Mouse (Mus musculus) forebrain, embryonic 14.5 days (tissue): ENCODE results near the gene Tpi1. TPM values are rescaled to one million over a fixed set of nuclear protein-coding genes. Genes with fewer than 3 reads are reported as not detected.
"Not testable (repeated sequence)": the region's sequence is repeated elsewhere in the genome, so short reads cannot be mapped to it uniquely, and the experiment has no call there.

Source experiments
- ATAC-seq: fragments of 200-750 bp; cut with Nextera tagmentation; 2 replicates; pipeline ENCODE4 v1.8.0; 2017; ENCODE audit warnings: mild to moderate bottlenecking, moderate library complexity
- DNase-seq: peaks from one replicate; pipeline ENCODE4 v3.0.0-alpha.2; 2015; ENCODE audit warnings: low spot score
- H3K27ac ChIP-seq: fragments of 300-500 bp; sonication (generic); 2 replicates; pipeline ENCODE4 v1.5.1; 2014; ENCODE audit warnings: low read depth, mild to moderate bottlenecking, control low read depth, low read length, moderate library complexity
- H3K27me3 ChIP-seq: fragments of 300-500 bp; sonication (generic); replicated peaks from 2 replicates; pipeline ENCODE4 v1.6.1; 2014; ENCODE audit warnings: low read length, control low read depth, mixed read lengths; ENCODE audit not compliant: control insufficient read depth, insufficient read depth
- H3K36me3 ChIP-seq: fragments of 300-500 bp; sonication (generic); 2 replicates; pipeline ENCODE4 v1.6.1; 2014; ENCODE audit warnings: low read length, control low read depth; ENCODE audit not compliant: control insufficient read depth, insufficient read depth
- H3K4me1 ChIP-seq: fragments of 300-500 bp; sonication (generic); 2 replicates; pipeline ENCODE4 v1.6.1; 2014; ENCODE audit warnings: antibody characterized with exemption, low read length, control low read depth; ENCODE audit not compliant: control insufficient read depth, insufficient read depth
- H3K4me2 ChIP-seq: fragments of 300-500 bp; sonication (generic); 2 replicates; pipeline ENCODE4 v1.6.1; 2014; ENCODE audit warnings: mild to moderate bottlenecking, control low read depth, low read length
- H3K4me3 ChIP-seq: fragments of 300-500 bp; sonication (generic); 2 replicates; pipeline ENCODE4 v1.5.1; 2014; ENCODE audit warnings: low read depth, low read length, control low read depth
- H3K9ac ChIP-seq: fragments of 300-500 bp; sonication (generic); 2 replicates; pipeline ENCODE4 v1.6.1; 2014; ENCODE audit warnings: mild to moderate bottlenecking, low read length, control low read depth, moderate library complexity
- H3K9me3 ChIP-seq: fragments of 300-500 bp; sonication (generic); replicated peaks from 2 replicates; pipeline ENCODE4 v1.6.1; 2016; ENCODE audit warnings: low read length, control low read depth, mixed read lengths; ENCODE audit not compliant: control insufficient read depth
- WGBS: fragments of 180-500 bp; shearing (Covaris S2); extraction: QIAGEN DNeasy Blood & Tissue Kit; methylation state at CpG from one replicate; pipeline ENCODE4 v1.1.7; 2014; 5-methylcytosine and 5-hydroxymethylcytosine counted together
- polyA plus RNA-seq: library from polyadenylated mRNA; unstranded; fragments of >200 nt; fragmentation: Nextera tagmentation; extraction: Ambion mirVana; gene quantifications from 2 replicates; pipeline ENCODE4 v1.2.1, GENCODE M21; 2014

Tpi1 gene
- polyA plus RNA-seq, 1 experiment from 2014 or later, result 461 TPM

DNA sequence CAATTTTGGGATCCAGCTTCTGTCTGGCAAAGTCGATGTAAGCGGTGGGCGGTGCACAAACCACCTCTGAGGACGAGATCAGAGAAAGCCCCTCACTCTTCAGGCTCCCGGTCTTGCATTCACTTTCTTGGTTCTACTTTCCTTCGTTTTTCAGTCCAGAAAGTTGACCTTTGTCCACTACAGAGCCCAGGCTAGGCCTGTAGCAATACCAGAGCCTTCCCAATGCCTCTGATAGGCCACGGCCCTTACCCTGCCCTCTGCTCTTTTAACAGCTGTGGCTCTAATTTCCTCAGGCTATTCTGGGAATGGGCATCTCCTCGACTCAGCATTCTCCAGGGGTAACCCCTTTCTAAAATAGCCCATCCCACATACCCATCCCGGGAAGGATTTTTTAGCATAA is 1.2 kb downstream of the Tpi1 start:
- 17% methylated on average over 9 of the region's 9 CpGs for WGBS
- peak overlapping the region; percentile 14; the same call in 1 of the 2 replicates for H3K27ac ChIP-seq
- no peak for DNase-seq
- H3K4me3 ChIP-seq, result peak overlapping the region; percentile 60
- ATAC-seq, result no peak
- peaks cover 49% of the 10 kb centered on the region for H3K36me3 ChIP-seq
- no peaks in the 10 kb centered on the region for H3K9me3 ChIP-seq
- H3K4me2 ChIP-seq, result peak overlapping the region; percentile 80
- peak overlapping the region; percentile 88 for H3K9ac ChIP-seq
- no peaks in the 10 kb centered on the region for H3K27me3 ChIP-seq
- peaks cover 20% of the 10 kb centered on the region for H3K4me1 ChIP-seq

- WGBS, result 87% methylated on average over 24 of the region's 24 CpGs
- Histone ChIP-seq H3K36me3 (peaks cover 40% of the 10 kb centered on the region), H3K9ac (peak overlapping the region; percentile 88), H3K4me2 (peak overlapping the region; percentile 80), H3K27me3 (no peaks in the 10 kb centered on the region), H3K27ac (no peak overlapping the region), H3K4me3 (peak overlapping the region; percentile 60; the same call in 1 of the 2 replicates), H3K4me1 (peaks cover 20% of the 10 kb centered on the region), H3K9me3 (no peaks in the 10 kb centered on the region)
- DNase-seq (no peak), ATAC-seq (no peak)
Observed at GRCm38 (mm10) chr6:124811701-124812560, 2.2 kb downstream of the Tpi1 start.

DNA sequence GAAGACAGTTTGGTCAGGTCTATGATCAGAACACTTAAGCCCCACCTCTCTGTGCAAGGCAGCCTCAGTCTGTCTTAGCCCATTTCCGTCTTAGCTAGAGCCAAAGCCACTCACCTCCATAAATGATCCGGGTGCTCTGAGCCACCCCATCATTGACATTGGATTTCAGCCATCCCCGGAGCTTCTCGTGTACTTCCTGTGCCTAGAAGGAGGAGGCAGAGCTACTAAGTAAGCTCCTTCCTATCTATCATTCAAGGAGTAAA is 2.8 kb downstream of the Tpi1 start:
- Histone ChIP-seq H3K4me3 (no peak overlapping the region), H3K4me1 (peaks cover 20% of the 10 kb centered on the region), H3K27me3 (no peaks in the 10 kb centered on the region), H3K36me3 (peaks cover 34% of the 10 kb centered on the region), H3K4me2 (no peak overlapping the region), H3K9ac (no peak overlapping the region), H3K9me3 (no peaks in the 10 kb centered on the region), H3K27ac (no peak overlapping the region)
- no peak for ATAC-seq
- DNase-seq, result no peak
- WGBS, result 85% methylated on average over 4 of the region's 4 CpGs

DNA sequence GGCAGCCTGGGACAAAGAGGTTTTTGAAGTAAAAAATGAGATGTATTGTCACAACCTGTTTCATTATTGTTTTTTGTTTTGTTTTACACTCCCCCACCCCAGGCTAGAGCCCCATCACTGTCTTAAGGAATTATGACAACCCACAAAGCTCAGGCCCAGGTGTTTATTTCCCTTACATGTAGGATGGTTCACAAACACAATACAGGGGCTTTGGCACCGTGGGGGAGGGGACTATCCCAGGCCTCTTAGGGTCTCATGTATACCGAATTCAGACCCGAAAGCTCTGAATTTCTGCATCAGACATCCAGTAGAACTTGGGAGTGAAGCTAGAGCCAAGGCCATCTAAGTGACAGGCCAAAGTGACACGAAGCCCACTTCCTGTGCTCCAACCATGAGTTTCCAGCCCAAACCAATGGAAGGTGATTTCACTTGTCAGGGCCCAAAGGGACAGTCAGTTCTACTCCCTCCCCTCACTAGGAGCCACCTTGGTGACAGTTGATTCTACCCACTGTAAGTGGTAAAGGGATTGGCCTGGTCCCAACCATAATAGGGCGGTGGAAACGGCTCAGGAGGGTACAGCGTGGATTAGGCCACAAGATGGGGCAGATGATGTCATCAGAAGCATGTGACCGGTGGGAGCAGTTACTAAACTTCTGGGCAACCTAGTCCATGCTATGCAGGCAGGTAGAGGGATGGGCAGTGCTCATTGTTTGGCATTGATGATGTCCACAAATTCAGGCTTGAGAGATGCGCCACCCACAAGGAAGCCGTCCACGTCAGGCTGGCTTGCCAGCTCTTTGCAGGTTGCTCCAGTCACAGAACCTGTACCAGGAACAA is 3.3 kb downstream of the Tpi1 start:
- not testable (repeated sequence) for H3K9ac ChIP-seq, H3K4me3 ChIP-seq, ATAC-seq, H3K9me3 ChIP-seq, H3K4me2 ChIP-seq, H3K27me3 ChIP-seq, DNase-seq, H3K27ac ChIP-seq
- peaks cover 23% of the 10 kb centered on the region for H3K4me1 ChIP-seq
- WGBS, result 79% methylated on average over 10 of the region's 11 CpGs
- peaks cover 29% of the 10 kb centered on the region for H3K36me3 ChIP-seq

DNA sequence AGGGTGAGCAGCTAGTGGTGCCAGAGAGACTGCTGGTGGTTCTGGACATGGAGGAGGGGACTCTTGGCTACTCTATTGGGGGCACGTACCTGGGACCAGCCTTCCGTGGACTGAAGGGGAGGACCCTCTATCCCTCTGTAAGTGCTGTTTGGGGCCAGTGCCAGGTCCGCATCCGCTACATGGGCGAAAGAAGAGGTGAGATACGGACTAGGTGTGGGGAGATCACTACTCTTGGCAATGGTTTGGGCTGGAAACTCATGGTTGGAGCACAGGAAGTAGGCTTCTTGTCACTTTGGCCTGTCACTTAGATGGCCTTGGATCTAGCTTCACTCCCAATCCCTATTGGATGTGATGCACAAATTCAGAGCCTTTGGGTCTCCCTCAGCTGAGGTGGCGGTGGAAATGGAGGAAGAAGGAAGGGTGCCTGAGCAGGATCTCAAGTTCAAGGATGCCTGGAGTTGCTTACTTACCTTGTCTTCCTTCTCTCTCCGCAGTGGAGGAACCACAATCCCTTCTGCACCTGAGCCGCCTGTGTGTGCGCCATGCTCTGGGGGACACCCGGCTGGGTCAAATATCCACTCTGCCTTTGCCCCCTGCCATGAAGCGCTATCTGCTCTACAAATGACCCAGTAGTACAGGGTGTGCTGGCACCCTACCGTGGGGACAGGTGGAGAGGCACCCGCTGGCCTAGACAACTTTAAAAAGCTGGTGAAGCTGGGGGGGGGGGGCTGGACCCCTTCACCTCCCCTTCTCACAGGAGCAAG is 4.1 kb downstream of the Tpi1 start:
- Histone ChIP-seq H3K27me3 (no peaks in the 10 kb centered on the region), H3K9ac (peak overlapping the region; percentile 72), H3K4me1 (peaks cover 23% of the 10 kb centered on the region), H3K36me3 (peaks cover 23% of the 10 kb centered on the region), H3K4me2 (peak overlapping the region; percentile 95), H3K4me3 (peak overlapping the region; percentile 42), H3K9me3 (no peaks in the 10 kb centered on the region), H3K27ac (peak overlapping the region; percentile 39; the same call in 1 of the 2 replicates)
- DNase-seq (no peak), ATAC-seq (no peak)
- WGBS, result 34% methylated on average over 14 of the region's 14 CpGs

DNA sequence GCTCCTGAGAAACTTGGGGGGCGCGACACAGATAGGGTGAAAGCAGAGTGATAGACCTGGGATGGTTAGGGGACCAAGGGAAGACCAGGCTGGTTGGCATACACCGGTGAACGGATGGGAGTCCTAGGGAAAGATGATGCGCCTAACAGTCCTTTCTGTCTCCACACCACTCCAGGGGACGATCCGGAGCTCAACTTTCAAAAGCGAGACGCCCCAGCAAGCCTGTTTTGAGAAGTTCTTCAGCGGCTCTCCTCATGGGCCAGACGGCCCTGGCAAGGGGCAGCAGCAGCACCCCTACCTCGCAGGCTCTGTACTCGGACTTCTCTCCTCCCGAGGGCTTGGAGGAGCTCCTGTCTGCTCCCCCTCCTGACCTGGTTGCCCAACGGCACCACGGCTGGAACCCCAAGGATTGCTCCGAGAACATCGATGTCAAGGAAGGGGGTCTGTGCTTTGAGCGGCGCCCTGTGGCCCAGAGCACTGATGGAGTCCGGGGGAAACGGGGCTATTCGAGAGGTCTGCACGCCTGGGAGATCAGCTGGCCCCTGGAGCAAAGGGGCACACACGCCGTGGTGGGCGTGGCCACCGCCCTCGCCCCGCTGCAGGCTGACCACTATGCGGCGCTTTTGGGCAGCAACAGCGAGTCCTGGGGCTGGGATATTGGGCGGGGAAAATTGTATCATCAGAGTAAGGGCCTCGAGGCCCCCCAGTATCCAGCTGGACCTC is 4.9 kb downstream of the Tpi1 start:
- Histone ChIP-seq H3K27ac (peak overlapping the region; percentile 72), H3K9me3 (no peaks in the 10 kb centered on the region), H3K9ac (peak overlapping the region; percentile 72), H3K4me2 (peak overlapping the region; percentile 95), H3K4me1 (peaks cover 19% of the 10 kb centered on the region), H3K27me3 (no peaks in the 10 kb centered on the region), H3K4me3 (peak overlapping the region; percentile 42), H3K36me3 (peaks cover 21% of the 10 kb centered on the region)
- ATAC-seq (peak; percentile 23), DNase-seq (peak; percentile 77)
- WGBS, result under 1% methylated on average over 35 of the region's 35 CpGs

- peaks cover 18% of the 10 kb centered on the region for H3K4me1 ChIP-seq
- 5% methylated on average over 29 of the region's 29 CpGs for WGBS
- ATAC-seq, result peak; percentile 25
Observed at GRCm38 (mm10) chr6:124808358-124809012, 5.6 kb downstream of the Tpi1 start, which contains the start of gene Spsb2. Gene Spsb2, plus strand, starts transcription at chr6:124808661.

DNA sequence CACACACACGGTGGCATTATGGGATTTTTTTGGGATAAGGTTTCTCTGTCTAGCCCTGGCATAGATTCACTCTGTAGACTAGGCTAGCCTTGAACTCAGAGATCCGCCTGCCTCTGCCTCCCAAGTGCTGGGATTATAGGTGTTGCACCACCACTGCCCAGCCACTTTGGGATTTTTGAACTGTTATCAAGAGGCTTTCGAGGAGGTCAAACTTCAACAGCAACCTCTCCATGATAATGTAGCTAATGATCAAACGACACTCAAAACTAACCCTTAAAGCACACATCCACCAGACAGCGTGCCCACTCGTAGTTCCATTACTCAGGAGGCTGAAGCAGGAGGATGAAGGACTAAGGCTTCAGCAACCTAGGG is 6.1 kb downstream of the Tpi1 start:
- DNase-seq, result no peak
- ATAC-seq, result no peak
- peak overlapping the region; percentile 42; the same call in 1 of the 2 replicates for H3K4me3 ChIP-seq
- peak overlapping the region; percentile 95 for H3K4me2 ChIP-seq
- H3K27ac ChIP-seq, result no peak overlapping the region
- no peaks in the 10 kb centered on the region for H3K9me3 ChIP-seq
- H3K36me3 ChIP-seq, result peaks cover 21% of the 10 kb centered on the region
- WGBS, result 88% methylated on average over 6 of the region's 6 CpGs
- H3K4me1 ChIP-seq, result peaks cover 17% of the 10 kb centered on the region
- no peaks in the 10 kb centered on the region for H3K27me3 ChIP-seq
- H3K9ac ChIP-seq, result no peak overlapping the region

More at GRCm38 (mm10) chr6:124808358-124809012, 5.6 kb downstream of the Tpi1 start, which contains the start of gene Spsb2:
- Histone ChIP-seq H3K4me3 (peak within 1 kb of the TSS; percentile 42), H3K27me3 (no peaks in the 10 kb centered on the region), H3K36me3 (peaks cover 21% of the 10 kb centered on the region), H3K27ac (peak within 1 kb of the TSS; percentile 72), H3K9ac (peak within 1 kb of the TSS; percentile 72), H3K9me3 (no peaks in the 10 kb centered on the region), H3K4me2 (peak within 1 kb of the TSS; percentile 95)
- peak; percentile 60 for DNase-seq
